Mouse (Mus musculus) CH12.LX (cell line): ENCODE measurements around the gene Fastkd2. TPM values are rescaled to one million over a fixed set of nuclear protein-coding genes. Genes with fewer than 3 reads are reported as not detected.

ENCODE experiments used
- DNase-seq: peaks from one replicate; pipeline ENCODE4 v3.0.0-alpha.2; 2013; ENCODE audit errors: extremely low read depth
- H3K27ac ChIP-seq: 2 replicates; pipeline ENCODE4 v1.5.1; 2012; ENCODE audit warnings: low read depth, mild to moderate bottlenecking, control low read depth, moderate library complexity; ENCODE audit not compliant: insufficient read depth
- H3K27me3 ChIP-seq: replicated peaks from 2 replicates; pipeline ENCODE3; 2012; ENCODE audit warnings: inconsistent platforms
- H3K36me3 ChIP-seq, 2 experiments: replicated peaks in 1 of 2; 2 replicates each; pipeline versions ENCODE3 to v1.6.1; 2012; ENCODE audit warnings: inconsistent platforms in 1 of 2, low read length in 1 of 2, mild to moderate bottlenecking in 1 of 2, mixed read lengths in 1 of 2, moderate library complexity in 1 of 2; ENCODE audit not compliant: control insufficient read depth in 1 of 2, insufficient read depth in 1 of 2
- H3K4me1 ChIP-seq, 2 experiments: 2 replicates each; pipeline ENCODE4 v1.6.1; 2012; ENCODE audit warnings: inconsistent platforms in 1 of 2, moderate library complexity in 1 of 2; ENCODE audit not compliant: insufficient read depth in 2 of 2, control insufficient read depth in 1 of 2
- H3K4me2 ChIP-seq: 2 replicates; pipeline ENCODE4 v1.6.1; 2012; ENCODE audit warnings: low read depth, mild to moderate bottlenecking, control low read depth; ENCODE audit not compliant: poor library complexity, insufficient read depth, severe bottlenecking
- H3K4me3 ChIP-seq, 3 experiments: fragments of 150-350 bp in 1 of 3; sonication (generic) in 1 of 3; replicated peaks in 1 of 3; 2 replicates each; pipeline versions ENCODE3 to v1.5.1; 2011 to 2012; ENCODE audit warnings: low read depth in 2 of 3, low read length in 2 of 3, mild to moderate bottlenecking in 2 of 3, moderate library complexity in 2 of 3, control low read depth in 1 of 3, improper control_type of control experiment in 1 of 3, inconsistent platforms in 1 of 3, mixed read lengths in 1 of 3; ENCODE audit not compliant: poor library complexity in 1 of 3
- H3K79me2 ChIP-seq: replicated peaks from 2 replicates; pipeline ENCODE4 v1.6.1; 2012; ENCODE audit warnings: mild to moderate bottlenecking, moderate library complexity; ENCODE audit not compliant: control insufficient read depth, poor library complexity, insufficient read depth, severe bottlenecking; ENCODE audit errors: extremely low read depth
- H3K9ac ChIP-seq: 2 replicates; pipeline ENCODE4 v1.6.1; 2012; ENCODE audit warnings: low read depth, mild to moderate bottlenecking, control low read depth, moderate library complexity; ENCODE audit not compliant: insufficient read depth
- H3K9me3 ChIP-seq: replicated peaks from 2 replicates; pipeline ENCODE3; 2012; ENCODE audit warnings: low read length, inconsistent platforms, mixed read lengths
- CHD2 ChIP-seq: IDR thresholded peaks from 2 replicates; pipeline ENCODE4 v1.6.1; 2011; ENCODE audit warnings: low read length, improper control_type of control experiment
- CTCF ChIP-seq, 2 experiments: IDR thresholded peaks in 1 of 2; conservative IDR thresholded peaks in 1 of 2; 2 replicates each; pipeline ENCODE4 v1.5.1; 2011 to 2012; ENCODE audit warnings: low read depth in 2 of 2, low read length in 2 of 2, improper control_type of control experiment in 1 of 2, inconsistent platforms in 1 of 2, mild to moderate bottlenecking in 1 of 2, moderate library complexity in 1 of 2
- ETS1 ChIP-seq: conservative IDR thresholded peaks from 2 replicates; pipeline ENCODE4 v1.6.1; 2012; ENCODE audit warnings: low read depth, mild to moderate bottlenecking, inconsistent platforms, low read length, improper control_type of control experiment, moderate library complexity
- HCFC1 ChIP-seq: IDR thresholded peaks from 2 replicates; pipeline ENCODE4 v1.6.1; 2012; ENCODE audit warnings: low read depth, mild to moderate bottlenecking, inconsistent platforms, low read length, improper control_type of control experiment
- JUN ChIP-seq: IDR thresholded peaks from 2 replicates; pipeline ENCODE4 v1.6.1; 2011; ENCODE audit warnings: low read depth, mild to moderate bottlenecking, low read length, improper control_type of control experiment, moderate library complexity; ENCODE audit not compliant: insufficient read depth
- JUND ChIP-seq: conservative IDR thresholded peaks from 2 replicates; pipeline ENCODE4 v1.6.1; 2011; ENCODE audit warnings: low read depth, low read length, improper control_type of control experiment
- MAZ ChIP-seq: IDR thresholded peaks from 2 replicates; pipeline ENCODE4 v1.6.1; 2012; ENCODE audit warnings: low read depth, mild to moderate bottlenecking, inconsistent platforms, low read length, improper control_type of control experiment, moderate library complexity
- MEF2A ChIP-seq: IDR thresholded peaks from 2 replicates; pipeline ENCODE4 v1.6.1; 2014; ENCODE audit warnings: low read depth, mild to moderate bottlenecking, inconsistent platforms, low read length, improper control_type of control experiment, borderline replicate concordance
- NELFE ChIP-seq: IDR thresholded peaks from 2 replicates; pipeline ENCODE4 v1.6.1; 2011; ENCODE audit warnings: low read depth, low read length, improper control_type of control experiment
- NRF1 ChIP-seq: IDR thresholded peaks from 2 replicates; pipeline ENCODE4 v1.6.1; 2014; ENCODE audit warnings: low read depth, mild to moderate bottlenecking, inconsistent platforms, low read length, improper control_type of control experiment, moderate library complexity
- POLR2A ChIP-seq: IDR thresholded peaks from 2 replicates; pipeline ENCODE4 v1.6.1; 2011; ENCODE audit warnings: low read depth, mild to moderate bottlenecking, improper control_type of control experiment, low read length
- POLR2AphosphoS2 ChIP-seq: IDR thresholded peaks from 2 replicates; pipeline ENCODE4 v1.6.1; 2011; ENCODE audit warnings: low read depth, low read length, improper control_type of control experiment
- RCOR1 ChIP-seq: conservative IDR thresholded peaks from 2 replicates; pipeline ENCODE4 v1.6.1; 2012; ENCODE audit warnings: low read depth, mild to moderate bottlenecking, inconsistent platforms, low read length, improper control_type of control experiment
- SIN3A ChIP-seq: IDR thresholded peaks from 2 replicates; pipeline ENCODE4 v1.6.1; 2012; ENCODE audit warnings: low read length, improper control_type of control experiment, inconsistent platforms
- UBTF ChIP-seq: IDR thresholded peaks from 2 replicates; pipeline ENCODE4 v1.6.1; 2012; ENCODE audit warnings: low read depth, mild to moderate bottlenecking, inconsistent platforms, low read length, improper control_type of control experiment, moderate library complexity
- USF1 ChIP-seq: IDR thresholded peaks from 2 replicates; pipeline ENCODE4 v1.6.1; 2014; ENCODE audit warnings: low read depth, mild to moderate bottlenecking, inconsistent platforms, low read length, improper control_type of control experiment
- USF2 ChIP-seq: conservative IDR thresholded peaks from 2 replicates; pipeline ENCODE4 v1.6.1; 2011; ENCODE audit warnings: low read depth, low read length, improper control_type of control experiment
- ZC3H11A ChIP-seq: IDR thresholded peaks from 2 replicates; pipeline ENCODE4 v1.6.1; 2012; ENCODE audit warnings: low read depth, mild to moderate bottlenecking, inconsistent platforms, low read length, improper control_type of control experiment
- ZMIZ1 ChIP-seq: IDR thresholded peaks from 2 replicates; pipeline ENCODE4 v1.6.1; 2012; ENCODE audit warnings: low read depth, mild to moderate bottlenecking, inconsistent platforms, low read length, improper control_type of control experiment
- dilution Hi-C: fragments of 300-500 bp; cut with MboI; formaldehyde crosslinking; loops from 2 replicates; pipeline ENCODE4 v1.14.3; 2020; ENCODE audit warnings: low sequenced_read_pairs; ENCODE audit not compliant: extremely low pct_unique_long_range_greater_than_20kb, extremely low pct_ligation_motif_present
- in situ Hi-C: fragments of 300-500 bp; cut with MboI; formaldehyde crosslinking; loops from 3 replicates; pipeline ENCODE4 v1.14.3; 2019; ENCODE audit warnings: low sequenced_read_pairs, low pct_ligation_motif_present, low pct_unique_long_range_greater_than_20kb, mixed read lengths
- polyA plus RNA-seq: library from polyadenylated mRNA; unstranded; fragments of >175 nt; gene quantifications from 2 replicates; pipeline ENCODE4 v1.2.1, GENCODE M21; 2012; ENCODE audit warnings: low read depth; ENCODE audit not compliant: insufficient read length
- total RNA-seq, 2 experiments: library from RNA; depleted of rRNA; stranded (reverse); fragments of 300-350 nt in 1 of 2; fragments of >200 nt in 1 of 2; gene quantifications; 2 replicates each; pipeline ENCODE4 v1.2.3; 2012 to 2014

Fastkd2 gene
- total and polyA plus RNA-seq, 3 experiments, result 54.9 to 88.3 (median 63.0) TPM

GRCm38 (mm10) chr1:63764395-63764794 lies 34.0 kb downstream of the Fastkd2 start:
- peaks cover 4 to 13% of the 10 kb centered on the region in 2 experiments; a peak in 3 of 4 replicates for H3K4me1 ChIP-seq
- TF ChIP-seq ZMIZ1 (no peak), POLR2A (no peak), POLR2AphosphoS2 (no peak), ZC3H11A (no peak), HCFC1 (no peak), MAZ (no peak), USF1 (no peak), USF2 (no peak), NELFE (no peak), CTCF (conservative IDR thresholded peaks at IDR 0.05 in 1 of 2, IDR thresholded peaks at IDR 0.05 in 1 of 2; ENCODE audit: low read depth in 2 of 2, low read length in 2 of 2) (no peak), MEF2A (no peak), JUND (no peak), CHD2 (no peak)
- TF ChIP-seq, all 38 proteins: peak for 0
- Histone ChIP-seq H3K4me3 (no peak overlapping the region), H3K27ac (no peak overlapping the region), H3K9ac (no peak overlapping the region), H3K27me3 (no peaks in the 10 kb centered on the region), H3K9me3 (no peaks in the 10 kb centered on the region), H3K36me3 (no peaks in the 10 kb centered on the region), H3K4me2 (no peak overlapping the region), H3K79me2 (no peaks in the 10 kb centered on the region)
- DNase-seq, result no peak
- dilution Hi-C loops (no loop called here), in situ Hi-C loops (loop anchor here (10.0 kb wide), 1 partner anchor 680 kb away; no protein-coding TSS in a partner anchor)

- Histone ChIP-seq H3K27me3 (no peaks in the 10 kb centered on the region), H3K79me2 (no peaks in the 10 kb centered on the region), H3K27ac (no peak overlapping the region), H3K4me1 (peaks cover 4 to 10% of the 10 kb centered on the region in 2 experiments; a peak in 3 of 4 replicates), H3K36me3 (no peaks in the 10 kb centered on the region), H3K4me2 (no peak overlapping the region), H3K9ac (no peak overlapping the region), H3K9me3 (no peaks in the 10 kb centered on the region), H3K4me3 (no peak overlapping the region)
- no peak for TF ChIP-seq JUN
- DNase-seq, result no peak
- dilution Hi-C loops (no loop called here), in situ Hi-C loops (loop anchor here (10.0 kb wide), 1 partner anchor 677 kb away; no protein-coding TSS in a partner anchor)
Measured at GRCm38 (mm10) chr1:63768112-63768511, 37.7 kb downstream of the Fastkd2 start.

- Histone ChIP-seq H3K4me1 (no peaks in the 10 kb centered on the region), H3K27ac (no peak within 1 kb of the TSS), H3K9me3 (no peaks in the 10 kb centered on the region), H3K4me3 (no peak within 1 kb of the TSS), H3K9ac (no peak within 1 kb of the TSS), H3K79me2 (no peaks in the 10 kb centered on the region), H3K36me3 (no peaks in the 10 kb centered on the region)
- dilution Hi-C loops, result no loop called here
- DNase-seq, result no peak
- TF ChIP-seq UBTF, result no peak
- no peak for TF ChIP-seq ETS1
- no peak for TF ChIP-seq RCOR1
- no peak for TF ChIP-seq SIN3A
- no peak for TF ChIP-seq ZC3H11A
- TF ChIP-seq USF2, result no peak
- TF ChIP-seq HCFC1, result no peak
- no peak for TF ChIP-seq USF1
- TF ChIP-seq CTCF (conservative IDR thresholded peaks at IDR 0.05 in 1 of 2, IDR thresholded peaks at IDR 0.05 in 1 of 2; ENCODE audit: low read depth in 2 of 2, low read length in 2 of 2), result no peak
- no peak for TF ChIP-seq JUND
- TF ChIP-seq NRF1, result no peak
- TF ChIP-seq, all 38 proteins: peak for 0
- Histone ChIP-seq H3K27me3 (no peaks in the 10 kb centered on the region), H3K4me2 (no peak within 1 kb of the TSS)
- in situ Hi-C loops, result loop anchor here (10.0 kb wide), 1 partner anchor 676 kb away; no protein-coding TSS in a partner anchor
Measured at GRCm38 (mm10) chr1:63769167-63769566, 38.8 kb downstream of the Fastkd2 start, which contains the start of gene 4933402D24Rik. Gene 4933402D24Rik, minus strand, starts transcription at chr1:63769267.
